Mouse (Mus musculus): ENCODE measurements around the gene Nos1ap.

DNA sequence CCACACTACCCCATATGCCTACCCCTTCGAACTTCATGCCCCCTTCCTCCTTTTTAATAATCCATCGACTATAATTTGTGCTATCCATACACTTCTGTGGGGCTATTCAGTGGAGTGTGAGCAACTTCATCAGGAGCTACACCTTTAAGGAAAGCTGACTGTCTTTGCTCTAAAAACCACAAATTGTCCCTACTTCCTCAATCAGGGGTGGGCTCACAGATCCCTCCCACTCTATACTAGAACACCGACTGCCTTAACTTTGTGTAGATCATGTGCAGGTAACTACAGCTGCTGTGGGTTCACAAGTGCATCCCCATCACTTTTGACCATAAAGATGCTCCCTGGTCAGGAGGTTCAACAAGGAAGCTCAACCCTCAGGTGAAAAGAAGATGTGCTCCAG lies 249.7 kb downstream of the Nos1ap start:
- TF ChIP-seq POLR2A (IDR thresholded peaks at IDR 0.05; ENCODE audit: borderline replicate concordance, insufficient read depth, low read length) (no peak), CTCF (IDR thresholded peaks at IDR 0.05; ENCODE audit: borderline replicate concordance, insufficient read depth, low read depth, low read length) (no peak)

Measured in cerebellum, adult 2 months (tissue).